Mouse (Mus musculus): Measurements from ENCODE around the gene Ghsr. TPM values are rescaled to one million over a fixed set of nuclear protein-coding genes. Genes with fewer than 3 reads are reported as not detected.

The Ghsr gene
- polyA plus RNA-seq, 1 experiment, result not detected

DNA sequence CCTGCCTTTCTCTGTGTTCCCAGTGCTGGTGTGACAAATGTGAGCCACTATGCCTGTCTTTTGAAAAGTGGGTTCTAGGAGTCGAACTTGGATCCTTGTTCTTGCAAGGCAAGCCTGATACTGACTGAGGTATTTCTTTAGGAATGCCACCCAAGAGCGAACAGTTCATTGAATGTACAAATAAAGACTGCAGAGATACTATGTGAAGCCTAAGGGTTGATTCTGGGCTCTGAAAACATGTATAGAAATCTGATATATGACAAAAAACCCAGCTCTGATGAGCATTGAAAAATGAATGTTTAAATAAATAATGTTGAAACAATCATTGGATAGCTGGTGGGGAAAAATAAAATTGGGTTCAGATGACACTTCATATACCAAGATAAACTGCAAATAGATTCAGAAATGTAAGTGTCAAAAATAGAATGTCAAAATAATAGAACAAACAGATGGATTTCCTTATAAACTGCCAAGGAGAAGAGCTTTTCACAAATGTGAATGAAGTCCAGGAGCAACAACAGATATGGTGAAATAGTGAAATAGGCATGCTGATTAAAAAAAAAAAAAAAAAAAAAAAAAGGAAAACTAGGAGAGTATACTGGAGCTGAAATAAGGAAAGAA lies 11.9 kb upstream of the Ghsr start:
- TF ChIP-seq MYOD1 (IDR thresholded peaks at IDR 0.05; ENCODE audit: control insufficient read depth, insufficient read length, low read depth), result no peak
- no peak for TF ChIP-seq FOSL1 (IDR thresholded peaks at IDR 0.05; ENCODE audit: insufficient read depth, low read length, poor library complexity, severe bottlenecking)
- no peak for TF ChIP-seq USF1 (IDR thresholded peaks at IDR 0.05; ENCODE audit: low read depth)
- no peaks in the 10 kb centered on the region for H3K79me2 ChIP-seq (ENCODE audit: control insufficient read depth, insufficient read depth)
- no peak overlapping the region for H3K4me3 ChIP-seq (ENCODE audit: insufficient read depth, poor library complexity, severe bottlenecking)
- H3K79me3 ChIP-seq (ENCODE audit: low read depth), result no peaks in the 10 kb centered on the region
- H3K36me3 ChIP-seq (ENCODE audit: control insufficient read depth, insufficient read depth), result no peaks in the 10 kb centered on the region
- H3K27me3 ChIP-seq (ENCODE audit: control insufficient read depth, insufficient read depth, insufficient read length), result no peaks in the 10 kb centered on the region
- H3ac ChIP-seq (ENCODE audit: control insufficient read depth, insufficient read length, low read depth), result no peak overlapping the region

GRCm38 (mm10) chr3:27370125-27370524 lies 1.0 kb upstream of the Ghsr start:
- no peaks in the 10 kb centered on the region for H3K79me3 ChIP-seq (ENCODE audit: low read depth)
- no peak overlapping the region for H3K4me3 ChIP-seq (ENCODE audit: insufficient read depth, poor library complexity, severe bottlenecking)
- H3ac ChIP-seq (ENCODE audit: control insufficient read depth, insufficient read length, low read depth), result no peak overlapping the region
- no peaks in the 10 kb centered on the region for H3K79me2 ChIP-seq (ENCODE audit: control insufficient read depth, insufficient read depth)
- H3K27me3 ChIP-seq (ENCODE audit: control insufficient read depth, insufficient read depth, insufficient read length), result peaks cover 21% of the 10 kb centered on the region
- no peaks in the 10 kb centered on the region for H3K36me3 ChIP-seq (ENCODE audit: control insufficient read depth, insufficient read depth)
- TF ChIP-seq MYOG (IDR thresholded peaks at IDR 0.05; ENCODE audit: control insufficient read depth, extremely low read depth, insufficient read length) (no peak), CTCF (IDR thresholded peaks at IDR 0.05; ENCODE audit: control insufficient read depth, insufficient read depth, insufficient read length) (no peak), USF1 (IDR thresholded peaks at IDR 0.05; ENCODE audit: low read depth) (no peak), MAX (IDR thresholded peaks at IDR 0.05) (no peak), MYOD1 (IDR thresholded peaks at IDR 0.05; ENCODE audit: control insufficient read depth, insufficient read length, low read depth) (no peak), CEBPB (IDR thresholded peaks at IDR 0.05; ENCODE audit: low read depth) (no peak), FOSL1 (IDR thresholded peaks at IDR 0.05; ENCODE audit: insufficient read depth, low read length, poor library complexity, severe bottlenecking) (no peak)

DNA sequence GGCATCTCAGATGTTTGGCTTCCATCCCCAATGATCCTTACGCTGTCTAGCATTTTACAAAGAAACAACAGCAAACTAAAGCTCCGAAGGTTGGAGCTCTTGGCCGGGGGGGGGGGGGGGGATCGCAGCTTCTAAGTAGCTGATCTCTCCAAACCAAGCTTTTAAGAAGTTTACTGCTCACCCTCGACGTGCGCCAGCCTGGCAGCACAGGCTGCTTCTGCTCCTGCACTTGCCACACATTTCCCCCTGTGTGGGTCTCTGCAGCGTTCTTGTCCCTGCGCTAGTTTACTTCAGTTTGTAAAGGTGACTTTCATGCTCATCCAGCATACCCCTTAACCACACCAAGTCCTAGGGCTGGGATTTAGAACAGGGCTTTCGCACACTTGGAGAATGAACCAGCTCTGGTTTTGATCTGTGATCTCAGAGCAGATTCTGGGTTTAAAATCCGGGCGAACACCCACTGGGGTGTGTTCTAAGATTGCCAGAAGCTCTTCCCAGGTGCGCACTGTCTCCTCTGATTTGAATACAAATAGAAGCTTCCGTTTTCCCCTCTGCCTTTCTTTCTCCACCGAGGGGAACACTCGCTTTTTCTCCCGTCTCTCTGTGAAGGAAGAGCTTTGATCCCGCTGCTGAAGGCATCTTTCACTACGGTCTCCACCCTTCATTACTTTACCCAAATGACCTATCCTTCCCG lies 422 bp upstream of the Ghsr start:
- no peak overlapping the region for H3ac ChIP-seq (ENCODE audit: control insufficient read depth, insufficient read length, low read depth)
- no peak for TF ChIP-seq MYOG (IDR thresholded peaks at IDR 0.05; ENCODE audit: control insufficient read depth, extremely low read depth, insufficient read length)
- TF ChIP-seq CEBPB (IDR thresholded peaks at IDR 0.05; ENCODE audit: low read depth), result no peak
- no peak for TF ChIP-seq MAX (IDR thresholded peaks at IDR 0.05)
- no peak for TF ChIP-seq USF1 (IDR thresholded peaks at IDR 0.05; ENCODE audit: low read depth)
- no peak overlapping the region for H3K4me3 ChIP-seq (ENCODE audit: insufficient read depth, poor library complexity, severe bottlenecking)
- peaks cover 21% of the 10 kb centered on the region for H3K27me3 ChIP-seq (ENCODE audit: control insufficient read depth, insufficient read depth, insufficient read length)
- H3K36me3 ChIP-seq (ENCODE audit: control insufficient read depth, insufficient read depth), result no peaks in the 10 kb centered on the region
- no peaks in the 10 kb centered on the region for H3K79me2 ChIP-seq (ENCODE audit: control insufficient read depth, insufficient read depth)
- no peaks in the 10 kb centered on the region for H3K79me3 ChIP-seq (ENCODE audit: low read depth)

DNA sequence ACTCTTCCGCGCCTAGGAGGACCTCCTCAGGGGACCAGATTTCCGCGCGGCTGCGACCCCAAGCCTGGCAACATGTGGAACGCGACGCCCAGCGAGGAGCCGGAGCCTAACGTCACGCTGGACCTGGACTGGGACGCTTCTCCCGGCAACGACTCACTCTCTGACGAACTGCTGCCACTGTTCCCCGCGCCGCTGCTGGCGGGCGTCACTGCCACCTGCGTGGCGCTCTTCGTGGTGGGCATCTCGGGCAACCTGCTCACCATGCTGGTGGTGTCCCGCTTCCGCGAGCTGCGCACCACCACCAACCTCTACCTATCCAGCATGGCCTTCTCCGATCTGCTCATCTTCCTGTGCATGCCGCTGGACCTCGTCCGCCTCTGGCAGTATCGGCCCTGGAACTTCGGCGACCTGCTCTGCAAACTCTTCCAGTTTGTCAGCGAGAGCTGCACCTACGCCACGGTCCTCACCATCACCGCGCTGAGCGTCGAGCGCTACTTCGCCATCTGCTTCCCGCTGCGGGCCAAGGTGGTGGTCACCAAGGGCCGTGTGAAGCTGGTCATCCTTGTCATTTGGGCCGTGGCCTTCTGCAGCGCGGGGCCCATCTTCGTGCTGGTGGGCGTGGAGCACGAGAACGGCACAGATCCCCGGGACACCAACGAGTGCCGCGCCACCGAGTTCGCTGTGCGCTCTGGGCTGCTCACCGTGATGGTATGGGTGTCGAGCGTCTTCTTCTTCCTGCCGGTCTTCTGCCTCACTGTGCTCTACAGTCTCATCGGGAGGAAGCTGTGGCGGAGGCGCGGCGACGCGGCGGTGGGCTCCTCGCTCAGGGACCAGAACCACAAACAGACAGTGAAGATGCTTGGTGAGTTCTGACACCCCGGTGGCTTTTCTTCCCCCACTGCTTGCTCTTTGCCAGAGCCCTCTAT lies 837 bp downstream of the Ghsr start:
- Histone ChIP-seq H3K4me3 (ENCODE audit: insufficient read depth, poor library complexity, severe bottlenecking) (no peak overlapping the region), H3K27me3 (ENCODE audit: control insufficient read depth, insufficient read depth, insufficient read length) (peaks cover 21% of the 10 kb centered on the region)
- no peak for TF ChIP-seq USF1 (IDR thresholded peaks at IDR 0.05; ENCODE audit: low read depth)
- no peak for TF ChIP-seq FOSL1 (IDR thresholded peaks at IDR 0.05; ENCODE audit: insufficient read depth, low read length, poor library complexity, severe bottlenecking)
- TF ChIP-seq CTCF (IDR thresholded peaks at IDR 0.05; ENCODE audit: control insufficient read depth, insufficient read depth, insufficient read length), result no peak
- no peak for TF ChIP-seq MYOD1 (IDR thresholded peaks at IDR 0.05; ENCODE audit: control insufficient read depth, insufficient read length, low read depth)

DNA sequence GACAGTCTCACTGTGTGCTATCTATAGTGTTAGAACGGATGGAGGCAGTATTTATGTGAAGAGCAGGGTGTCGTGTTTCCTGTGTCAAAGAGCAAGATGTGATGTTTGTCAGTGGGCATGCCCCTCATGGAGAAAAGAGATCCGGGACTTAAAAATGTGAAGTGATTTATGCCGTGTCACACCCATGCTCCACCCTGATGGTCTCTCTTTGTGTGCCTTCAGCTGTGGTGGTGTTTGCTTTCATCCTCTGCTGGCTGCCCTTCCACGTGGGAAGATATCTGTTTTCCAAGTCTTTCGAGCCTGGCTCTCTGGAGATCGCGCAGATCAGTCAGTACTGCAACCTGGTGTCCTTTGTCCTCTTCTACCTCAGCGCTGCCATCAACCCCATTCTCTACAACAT lies 3.2 kb downstream of the Ghsr start:
- no peaks in the 10 kb centered on the region for H3K79me2 ChIP-seq (ENCODE audit: control insufficient read depth, insufficient read depth)
- H3K79me3 ChIP-seq (ENCODE audit: low read depth), result no peaks in the 10 kb centered on the region
- H3K27me3 ChIP-seq (ENCODE audit: control insufficient read depth, insufficient read depth, insufficient read length), result peaks cover 21% of the 10 kb centered on the region
- no peaks in the 10 kb centered on the region for H3K36me3 ChIP-seq (ENCODE audit: control insufficient read depth, insufficient read depth)
- no peak overlapping the region for H3K4me3 ChIP-seq (ENCODE audit: insufficient read depth, poor library complexity, severe bottlenecking)
- no peak overlapping the region for H3ac ChIP-seq (ENCODE audit: control insufficient read depth, insufficient read length, low read depth)
- TF ChIP-seq CEBPB (IDR thresholded peaks at IDR 0.05; ENCODE audit: low read depth) (no peak), MAX (IDR thresholded peaks at IDR 0.05) (no peak), CTCF (IDR thresholded peaks at IDR 0.05; ENCODE audit: control insufficient read depth, insufficient read depth, insufficient read length) (no peak), USF1 (IDR thresholded peaks at IDR 0.05; ENCODE audit: low read depth) (no peak), MYOD1 (IDR thresholded peaks at IDR 0.05; ENCODE audit: control insufficient read depth, insufficient read length, low read depth) (no peak), FOSL1 (IDR thresholded peaks at IDR 0.05; ENCODE audit: insufficient read depth, low read length, poor library complexity, severe bottlenecking) (no peak), MYOG (IDR thresholded peaks at IDR 0.05; ENCODE audit: control insufficient read depth, extremely low read depth, insufficient read length) (no peak)

More for the DNA sequence above, 837 bp downstream of the Ghsr start:
- Histone ChIP-seq H3K79me3 (ENCODE audit: low read depth) (no peaks in the 10 kb centered on the region), H3K79me2 (ENCODE audit: control insufficient read depth, insufficient read depth) (no peaks in the 10 kb centered on the region), H3K36me3 (ENCODE audit: control insufficient read depth, insufficient read depth) (no peaks in the 10 kb centered on the region), H3ac (ENCODE audit: control insufficient read depth, insufficient read length, low read depth) (no peak overlapping the region)

Data from C2C12 (cell line).